ENCODE assay signal across 21 mouse cellular contexts in genomic region chr4:132355403-132355802, GRCm38 (mm10). TPM values are rescaled to one million over a fixed set of nuclear protein-coding genes. Genes with fewer than 3 reads are reported as not detected.
DNase-seq lines count a peak whose midpoint lies in the region; ATAC-seq and TF ChIP-seq lines count a peak whose summit lies in the region.
"Had no signal": no experiment of that assay in that cellular context is flagged by ENCODE, and none has a peak within 500 bp of the region (broad histone marks: within the 10 kb centered on the region; RNA-seq: fewer than 3 reads in every experiment).

No protein-coding gene starts in this region.

- intact Hi-C loops in gastrocnemius, adult 2 months (cut with DNase I): no loop called here

- H3K9ac ChIP-seq in liver, postnatal 0 days (replicated peaks): no peak overlapping the region
- H3K9ac ChIP-seq in hindbrain, embryonic 14.5 days: no peak overlapping the region
- H3K9ac ChIP-seq: forebrain, embryonic 13.5 days; forebrain, postnatal 0 days; hindbrain, embryonic 12.5 days had no signal

- TF ChIP-seq EP300 in liver, postnatal 0 days (IDR thresholded peaks at IDR 0.05; ENCODE audit: low read depth): no peak

- peak overlapping the region; percentile 70; the same call in 1 of the 2 replicates for H3K27ac ChIP-seq in gastrocnemius, adult 2 months
- H3K27ac ChIP-seq in liver, postnatal 0 days (ENCODE audit: low read depth): peak overlapping the region; percentile 57; the same call in 1 of the 2 replicates
- H3K27ac ChIP-seq in hindbrain, embryonic 14.5 days: no peak overlapping the region
- H3K27ac ChIP-seq: embryonic facial prominence, embryonic 10.5 days; forebrain, embryonic 13.5 days; heart, embryonic 10.5 days; hindbrain, embryonic 12.5 days; hindbrain, postnatal 0 days had no signal

- ATAC-seq in liver, postnatal 0 days: no peak
- no peak for ATAC-seq in hindbrain, embryonic 14.5 days (ENCODE audit: low FRiP score)
- ATAC-seq: forebrain, embryonic 13.5 days; forebrain, postnatal 0 days; hindbrain, postnatal 0 days had no signal

- peaks cover 42% of the 10 kb centered on the region for H3K36me3 ChIP-seq in liver, postnatal 0 days (replicated peaks; ENCODE audit: insufficient read depth, low read length)
- peaks cover 54% of the 10 kb centered on the region for H3K36me3 ChIP-seq in hindbrain, embryonic 14.5 days (replicated peaks; ENCODE audit: control insufficient read depth, insufficient read depth)

- no peak for DNase-seq in gastrocnemius, adult 2 months
- no peak for DNase-seq in gastrocnemius, adult 8-10 months (ENCODE audit: low spot score in 2 of 2)
- peak; percentile 34 for DNase-seq in A20 (ENCODE audit: low read depth, low spot score)
- DNase-seq in induced T-regulatory cell, adult 2 months (ENCODE audit: low read depth): peak; percentile 6
- no peak for DNase-seq in liver, postnatal 0 days
- no peak for DNase-seq in layer of hippocampus, adult 18-20 months (ENCODE audit: low spot score in 2 of 2)
- DNase-seq in hindbrain, embryonic 14.5 days (ENCODE audit: low spot score): no peak
- DNase-seq: adrenal gland, postnatal 14 days; cerebellum, adult 18-20 months; cerebellum, postnatal 10 days; forebrain, postnatal 0 days; gastrocnemius, postnatal 36 days; heart, adult 18-20 months; heart, postnatal 10 days; heart, postnatal 4 days had no signal

- no peak for TF ChIP-seq CTCF in gastrocnemius, adult 2 months (IDR thresholded peaks at IDR 0.05)
- no peak for TF ChIP-seq CTCF in liver, postnatal 0 days (IDR thresholded peaks at IDR 0.05; ENCODE audit: low read depth)

- H3K4me1 ChIP-seq in liver, postnatal 0 days (ENCODE audit: insufficient read depth): peaks cover 32% of the 10 kb centered on the region
- peaks cover 11% of the 10 kb centered on the region for H3K4me1 ChIP-seq in hindbrain, embryonic 14.5 days (replicated peaks; ENCODE audit: control insufficient read depth, insufficient read depth, low read length)

- no peak overlapping the region for H3K4me3 ChIP-seq in gastrocnemius, adult 2 months
- H3K4me3 ChIP-seq in liver, postnatal 0 days (ENCODE audit: low read depth, low read length): no peak overlapping the region
- no peak overlapping the region for H3K4me3 ChIP-seq in hindbrain, embryonic 14.5 days (replicated peaks; ENCODE audit: low read length)
- H3K4me3 ChIP-seq: embryonic facial prominence, embryonic 10.5 days; forebrain, embryonic 13.5 days; heart, embryonic 10.5 days; hindbrain, embryonic 12.5 days had no signal

- no peaks in the 10 kb centered on the region for H3K27me3 ChIP-seq in liver, postnatal 0 days (ENCODE audit: insufficient read depth, low read length)
- H3K27me3 ChIP-seq in hindbrain, embryonic 14.5 days (ENCODE audit: control insufficient read depth, insufficient read depth, low read length): no peaks in the 10 kb centered on the region
- H3K27me3 ChIP-seq: CH12.LX; forebrain, embryonic 13.5 days; hindbrain, embryonic 12.5 days had no signal

- no peaks in the 10 kb centered on the region for H3K9me3 ChIP-seq in liver, postnatal 0 days (ENCODE audit: low read length)
- no peaks in the 10 kb centered on the region for H3K9me3 ChIP-seq in hindbrain, embryonic 14.5 days (ENCODE audit: control insufficient read depth, low read length)
- H3K9me3 ChIP-seq: embryonic facial prominence, embryonic 10.5 days; forebrain, embryonic 13.5 days; heart, embryonic 10.5 days; hindbrain, embryonic 12.5 days had no signal

- WGBS in liver, postnatal 0 days (ENCODE audit: insufficient replicate concordance): 83% methylated on average over 3 of the region's 3 CpGs
- WGBS in hindbrain, embryonic 14.5 days: 87% methylated on average over 3 of the region's 3 CpGs

- H3K4me2 ChIP-seq in liver, postnatal 0 days (ENCODE audit: low read depth, low read length): no peak overlapping the region
- H3K4me2 ChIP-seq in hindbrain, embryonic 14.5 days (replicated peaks): no peak overlapping the region
- H3K4me2 ChIP-seq: forebrain, embryonic 13.5 days; hindbrain, embryonic 12.5 days had no signal

RNA-seq across cellular contexts. Expression of gene Rcc1, which starts 2.0 kb away (rescaled TPM):
- 1 to 10 TPM; 7.7 to 7.8 TPM for total RNA-seq in gastrocnemius, adult 2 months (2021)
- total RNA-seq in gastrocnemius, adult 8-10 months (2022): 1 to 10 TPM; 4.8 to 8.4 (median 8.1) TPM
- 21.3 and 25.6 TPM in 2 replicates for polyA plus RNA-seq in liver, postnatal 0 days (2015; fragmentation: Nextera tagmentation; extraction: Ambion mirVana)
- total RNA-seq in layer of hippocampus, adult 18-20 months (2021): 10 to 100 TPM in 1 of 2 experiments, 1 to 10 TPM in 1; 9.8 to 12.3 TPM
- 20.0 and 22.4 TPM in 2 replicates for polyA plus RNA-seq in hindbrain, embryonic 14.5 days (2014; fragmentation: Nextera tagmentation; extraction: Ambion mirVana)

RNA-seq across cellular contexts. Expression of gene Trnau1ap, which starts 26.1 kb away (rescaled TPM):
- total RNA-seq in gastrocnemius, adult 2 months (2021): 10 to 100 TPM; 10.4 to 11.7 TPM
- total RNA-seq in gastrocnemius, adult 8-10 months (2022): 10 to 100 TPM in 3 of 4 experiments, 1 to 10 TPM in 1; 9.4 to 13.4 (median 11.1) TPM
- polyA plus RNA-seq in liver, postnatal 0 days (2015; fragmentation: Nextera tagmentation; extraction: Ambion mirVana): 30.4 and 33.8 TPM in 2 replicates
- 10 to 100 TPM; 21.9 to 22.0 TPM for total RNA-seq in layer of hippocampus, adult 18-20 months (2021)
- polyA plus RNA-seq in hindbrain, embryonic 14.5 days (2014; fragmentation: Nextera tagmentation; extraction: Ambion mirVana): 66.8 and 73.1 TPM in 2 replicates

RNA-seq across cellular contexts. Expression of gene Rab42, which starts 52.2 kb away (rescaled TPM):
- total RNA-seq in gastrocnemius, adult 2 months (2021): under 1 TPM in 1 of 2 experiments, not detected in 1; 0.33 TPM
- 1 to 10 TPM in 1 of 4 experiments, under 1 TPM in 1, not detected in 2; 0.58 to 1.5 TPM for total RNA-seq in gastrocnemius, adult 8-10 months (2022)
- polyA plus RNA-seq in liver, postnatal 0 days (2015; fragmentation: Nextera tagmentation; extraction: Ambion mirVana): 0.30 and 0.73 TPM in 2 replicates
- 1 to 10 TPM; 1.2 to 2.5 TPM for total RNA-seq in layer of hippocampus, adult 18-20 months (2021)
- 0.95 and 1.5 TPM in 2 replicates for polyA plus RNA-seq in hindbrain, embryonic 14.5 days (2014; fragmentation: Nextera tagmentation; extraction: Ambion mirVana)
- total RNA-seq: gastrocnemius, postnatal 36 days had no signal

Comparison
In these comparisons a context has a peak if more than half of its experiments do, and no peak if none do; other contexts are left out.
1. DNase-seq: peak in A20 (single experiment) and induced T-regulatory cell, adult 2 months (single experiment); none in gastrocnemius, adult 2 months (single experiment), gastrocnemius, adult 8-10 months (0 of 2), liver, postnatal 0 days (single experiment), layer of hippocampus, adult 18-20 months (0 of 2) and hindbrain, embryonic 14.5 days (single experiment).